Mouse (Mus musculus) cerebellum, adult 2 months (tissue): ENCODE results near the gene Hyal2.

Source experiments
- CTCF ChIP-seq: fragments of 200-500 bp; IDR thresholded peaks from 2 replicates; pipeline ENCODE4 v1.5.1; 2011; ENCODE audit warnings: low read depth, mild to moderate bottlenecking, control low read depth, low read length, moderate library complexity, borderline replicate concordance; ENCODE audit not compliant: insufficient read depth
- POLR2A ChIP-seq: fragments of 200-500 bp; IDR thresholded peaks from 2 replicates; pipeline ENCODE4 v1.6.1; 2011; ENCODE audit warnings: low read length, control low read depth, borderline replicate concordance; ENCODE audit not compliant: insufficient read depth

DNA sequence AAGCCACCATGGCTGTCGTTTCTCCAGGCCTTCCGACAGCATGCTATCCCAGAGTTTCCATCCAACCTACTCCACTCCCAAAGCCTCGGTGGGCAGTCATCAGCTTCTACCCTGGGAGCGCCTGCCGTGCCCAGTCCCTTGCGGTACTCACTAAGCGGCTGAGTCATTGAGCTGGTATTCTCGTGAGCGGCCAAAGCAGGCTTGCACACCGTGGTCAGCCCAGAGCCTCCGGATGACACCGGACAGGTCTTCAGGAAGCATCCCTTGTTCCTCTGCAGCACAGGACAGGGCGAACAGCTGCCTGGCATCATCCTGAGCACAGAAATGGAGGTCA is 51.8 kb downstream of the Hyal2 start:
- TF ChIP-seq POLR2A = no peak
- no peak for TF ChIP-seq CTCF
